Mouse (Mus musculus) lung, postnatal 0 days (tissue): ENCODE measurements around the gene Dcps.

ENCODE experiments used
- CTCF ChIP-seq: IDR thresholded peaks from 2 replicates; pipeline ENCODE4 v1.5.1; 2016; ENCODE audit warnings: antibody characterized with exemption, mild to moderate bottlenecking
- EP300 ChIP-seq: IDR thresholded peaks from 2 replicates; pipeline ENCODE4 v1.6.1; 2016; ENCODE audit warnings: antibody characterized with exemption, mild to moderate bottlenecking, control low read depth

DNA sequence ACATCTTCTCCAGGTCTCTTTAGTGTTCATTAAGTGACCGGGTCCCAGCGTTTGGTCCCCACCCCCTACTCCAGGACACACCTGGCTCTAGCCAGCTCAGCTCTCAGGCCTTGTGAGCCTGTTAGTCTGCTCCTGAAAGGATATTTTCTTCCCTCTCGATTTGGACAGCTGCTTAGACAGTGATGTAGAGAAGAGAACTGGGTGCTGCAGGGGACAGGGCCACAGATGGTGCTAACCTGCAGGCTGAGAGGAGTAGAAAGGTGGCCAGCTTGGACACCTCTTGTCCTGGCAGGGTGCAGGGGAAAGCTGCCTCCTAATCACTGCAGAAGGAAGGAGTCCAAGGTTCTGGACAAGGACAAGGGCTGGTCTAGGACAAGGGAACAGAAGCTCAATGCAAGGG, 67.8 kb downstream of the Dcps start:
- TF ChIP-seq CTCF (no peak), EP300 (no peak)
